Mouse (Mus musculus) G1E (cell line): ENCODE data around the gene St3gal5. TPM values are rescaled to one million over a fixed set of nuclear protein-coding genes. Genes with fewer than 3 reads are reported as not detected.

Experiments
- ATAC-seq: 2 replicates; pipeline ENCODE4 v1.8.0; 2016; ENCODE audit warnings: mild to moderate bottlenecking; ENCODE audit not compliant: insufficient number of reproducible peaks, poor library complexity, low FRiP score, severe bottlenecking; ENCODE audit errors: extremely low read depth
- DNase-seq: peaks from one replicate; pipeline ENCODE4 v3.0.0; 2012; ENCODE audit warnings: low spot score
- H3K27me3 ChIP-seq: 2 replicates; pipeline ENCODE4 v1.6.1; 2012; ENCODE audit warnings: mild to moderate bottlenecking, low read length, inconsistent platforms; ENCODE audit not compliant: insufficient read depth
- H3K36me3 ChIP-seq: replicated peaks from 2 replicates; pipeline ENCODE3; 2012; ENCODE audit warnings: mild to moderate bottlenecking, inconsistent platforms
- H3K4me1 ChIP-seq: 2 replicates; pipeline ENCODE4 v1.6.1; 2012; ENCODE audit warnings: low read depth, low read length, inconsistent platforms, mixed read lengths; ENCODE audit not compliant: insufficient read depth
- H3K4me3 ChIP-seq: 2 replicates; pipeline ENCODE4 v1.5.1; 2012; ENCODE audit warnings: low read depth, mild to moderate bottlenecking, inconsistent platforms, low read length, moderate library complexity, mixed read lengths
- H3K9me3 ChIP-seq: replicated peaks from 2 replicates; pipeline ENCODE4 v1.6.1; 2012; ENCODE audit warnings: inconsistent platforms
- CTCF ChIP-seq: IDR thresholded peaks from 2 replicates; pipeline ENCODE4 v1.5.1; 2012; ENCODE audit warnings: low read depth, low read length, inconsistent platforms, mixed read lengths
- GATA1 ChIP-seq: IDR thresholded peaks from 2 replicates; pipeline ENCODE4 v1.6.1; 2012; ENCODE audit warnings: borderline replicate concordance, low read length, inconsistent platforms, mixed read lengths
- GATA2 ChIP-seq: IDR thresholded peaks from 2 replicates; pipeline ENCODE4 v1.6.1; 2012; ENCODE audit warnings: low read depth, low read length, inconsistent platforms, borderline replicate concordance
- POLR2AphosphoS5 ChIP-seq: IDR thresholded peaks from 2 replicates; pipeline ENCODE4 v1.6.1; 2012; ENCODE audit warnings: low read depth, low read length, inconsistent platforms; ENCODE audit not compliant: insufficient replicate concordance
- TAL1 ChIP-seq: conservative IDR thresholded peaks from 2 replicates; pipeline ENCODE4 v1.6.1; 2012; ENCODE audit warnings: low read depth, low read length, inconsistent platforms, mixed read lengths
- polyA plus RNA-seq: library from polyadenylated mRNA; stranded (reverse); fragments of >175 nt; gene quantifications from 2 replicates; pipeline ENCODE4 v1.2.3, GENCODE M21; 2012
- total RNA-seq, 2 experiments: library from RNA; stranded (forward) in 1 of 2; stranded (reverse) in 1 of 2; fragments of 200-1000 nt in 1 of 2; fragments of >200 nt in 1 of 2; fragmentation: Nextera tagmentation in 1 of 2; gene quantifications; 2 replicates each; pipeline ENCODE4 v1.2.3; 2014 to 2017

The St3gal5 gene
- total and polyA plus RNA-seq, 3 experiments, result 51.0 to 107 (median 70.0) TPM

- Histone ChIP-seq H3K4me1 (no peaks in the 10 kb centered on the region), H3K27me3 (peaks cover 67% of the 10 kb centered on the region), H3K36me3 (no peaks in the 10 kb centered on the region), H3K4me3 (no peak overlapping the region), H3K9me3 (no peaks in the 10 kb centered on the region)
- TF ChIP-seq GATA2, result no peak
- TF ChIP-seq POLR2AphosphoS5, result no peak
- no peak for TF ChIP-seq CTCF
- TF ChIP-seq TAL1, result no peak
- TF ChIP-seq GATA1, result no peak
- ATAC-seq (no peak), DNase-seq (no peak)
These were observed 105.9 kb downstream of the St3gal5 start for GRCm38 (mm10) chr6:72203279-72203678.

Other genes starting within 250 kb of the St3gal5 start
- 143 and 173 TPM in 2 replicates for gene Ptcd3, start 188.8 kb upstream of the St3gal5 start, total RNA-seq (2014; fragmentation: Nextera tagmentation)
- gene Ptcd3, start 188.8 kb upstream of the St3gal5 start, total RNA-seq (2017), result 191 and 198 TPM in 2 replicates
- 4.3 and 6.2 TPM in 2 replicates for gene Ptcd3, start 188.8 kb upstream of the St3gal5 start, polyA plus RNA-seq
- 55.2 and 62.4 TPM in 2 replicates for gene Polr1a, start 188.5 kb upstream of the St3gal5 start, total RNA-seq (2014; fragmentation: Nextera tagmentation)
- 72.1 and 79.5 TPM in 2 replicates for gene Polr1a, start 188.5 kb upstream of the St3gal5 start, total RNA-seq (2017)
- 18.7 and 31.8 TPM in 2 replicates for gene Polr1a, start 188.5 kb upstream of the St3gal5 start, polyA plus RNA-seq
- gene Atoh8, start 138.0 kb downstream of the St3gal5 start, total RNA-seq (2014; fragmentation: Nextera tagmentation), result not detected in 2 replicates
- gene Atoh8, start 138.0 kb downstream of the St3gal5 start, total RNA-seq (2017), result not detected in 2 replicates
- gene Atoh8, start 138.0 kb downstream of the St3gal5 start, polyA plus RNA-seq, result 0.03 TPM in 1 of 2 replicates, not detected in the other
- not detected in 2 replicates for gene Sftpb, start 207.0 kb downstream of the St3gal5 start, total RNA-seq (2014; fragmentation: Nextera tagmentation)
- gene Sftpb, start 207.0 kb downstream of the St3gal5 start, total RNA-seq (2017), result not detected in 2 replicates
- gene Sftpb, start 207.0 kb downstream of the St3gal5 start, polyA plus RNA-seq, result not detected in 2 replicates
- gene Usp39, start 247.6 kb downstream of the St3gal5 start, total RNA-seq (2014; fragmentation: Nextera tagmentation), result 99.6 and 100 TPM in 2 replicates
- 116 and 119 TPM in 2 replicates for gene Usp39, start 247.6 kb downstream of the St3gal5 start, total RNA-seq (2017)
- 26.3 and 29.7 TPM in 2 replicates for gene Usp39, start 247.6 kb downstream of the St3gal5 start, polyA plus RNA-seq
- 71.0 and 74.9 TPM in 2 replicates for gene 0610030E20Rik, start 249.7 kb downstream of the St3gal5 start, total RNA-seq (2014; fragmentation: Nextera tagmentation)
- gene 0610030E20Rik, start 249.7 kb downstream of the St3gal5 start, total RNA-seq (2017), result 26.4 and 29.7 TPM in 2 replicates
- gene 0610030E20Rik, start 249.7 kb downstream of the St3gal5 start, polyA plus RNA-seq, result 33.9 and 34.7 TPM in 2 replicates